Mouse (Mus musculus): ENCODE measurements around the gene Angptl1. TPM values are rescaled to one million over a fixed set of nuclear protein-coding genes. Genes with fewer than 3 reads are reported as not detected.

Gene Angptl1
- polyA plus RNA-seq, 1 experiment from 2014 or later, result 1.7 TPM

GRCm38 (mm10) chr1:156891561-156891960, 53.2 kb downstream of the Angptl1 start:
- ATAC-seq, result no peak
- Histone ChIP-seq H3K27me3 (replicated peaks; ENCODE audit: control insufficient read depth, insufficient read depth, low read length) (no peaks in the 10 kb centered on the region), H3K4me3 (ENCODE audit: low read length) (no peak overlapping the region), H3K36me3 (ENCODE audit: control insufficient read depth, insufficient read depth, low read length) (peaks cover 16% of the 10 kb centered on the region), H3K4me2 (ENCODE audit: low read length) (no peak overlapping the region), H3K4me1 (ENCODE audit: control insufficient read depth, insufficient read depth, low read depth, low read length) (no peaks in the 10 kb centered on the region), H3K27ac (ENCODE audit: low read depth, low read length) (no peak overlapping the region), H3K9me3 (ENCODE audit: control insufficient read depth, low read length) (no peaks in the 10 kb centered on the region), H3K9ac (ENCODE audit: low read depth, low read length) (no peak overlapping the region)
- 93% methylated on average over 4 of the region's 4 CpGs for WGBS

GRCm38 (mm10) chr1:156901689-156902088, 63.3 kb downstream of the Angptl1 start:
- no peaks in the 10 kb centered on the region for H3K9me3 ChIP-seq (ENCODE audit: control insufficient read depth, low read length)
- WGBS, result 89% methylated on average over 6 of the region's 6 CpGs
- H3K36me3 ChIP-seq (ENCODE audit: control insufficient read depth, insufficient read depth, low read length), result peaks cover 9% of the 10 kb centered on the region; the same call in 1 of the 2 replicates
- no peaks in the 10 kb centered on the region for H3K27me3 ChIP-seq (replicated peaks; ENCODE audit: control insufficient read depth, insufficient read depth, low read length)
- H3K9ac ChIP-seq (ENCODE audit: low read depth, low read length), result no peak overlapping the region
- no peak overlapping the region for H3K27ac ChIP-seq (ENCODE audit: low read depth, low read length)
- no peak overlapping the region for H3K4me3 ChIP-seq (ENCODE audit: low read length)
- no peaks in the 10 kb centered on the region for H3K4me1 ChIP-seq (ENCODE audit: control insufficient read depth, insufficient read depth, low read depth, low read length)
- H3K4me2 ChIP-seq (ENCODE audit: low read length), result no peak overlapping the region
- ATAC-seq, result no peak

GRCm38 (mm10) chr1:156903899-156904298, 65.5 kb downstream of the Angptl1 start:
- no peak for ATAC-seq
- Histone ChIP-seq H3K27me3 (replicated peaks; ENCODE audit: control insufficient read depth, insufficient read depth, low read length) (no peaks in the 10 kb centered on the region), H3K36me3 (ENCODE audit: control insufficient read depth, insufficient read depth, low read length) (peaks cover 3% of the 10 kb centered on the region; the same call in 1 of the 2 replicates), H3K4me2 (ENCODE audit: low read length) (no peak overlapping the region), H3K4me3 (ENCODE audit: low read length) (no peak overlapping the region), H3K9me3 (ENCODE audit: control insufficient read depth, low read length) (no peaks in the 10 kb centered on the region), H3K27ac (ENCODE audit: low read depth, low read length) (no peak overlapping the region), H3K9ac (ENCODE audit: low read depth, low read length) (no peak overlapping the region), H3K4me1 (ENCODE audit: control insufficient read depth, insufficient read depth, low read depth, low read length) (no peaks in the 10 kb centered on the region)
- WGBS, result 94% methylated on average over 3 of the region's 3 CpGs

- H3K4me3 ChIP-seq (ENCODE audit: low read length), result no peak overlapping the region
- H3K9me3 ChIP-seq (ENCODE audit: control insufficient read depth, low read length), result no peaks in the 10 kb centered on the region
- H3K36me3 ChIP-seq (ENCODE audit: control insufficient read depth, insufficient read depth, low read length), result no peaks in the 10 kb centered on the region
- no peaks in the 10 kb centered on the region for H3K27me3 ChIP-seq (replicated peaks; ENCODE audit: control insufficient read depth, insufficient read depth, low read length)
- no peak overlapping the region for H3K4me2 ChIP-seq (ENCODE audit: low read length)
- H3K4me1 ChIP-seq (ENCODE audit: control insufficient read depth, insufficient read depth, low read depth, low read length), result no peaks in the 10 kb centered on the region
- H3K9ac ChIP-seq (ENCODE audit: low read depth, low read length), result no peak overlapping the region
- no peak for ATAC-seq
- WGBS, result 88% methylated on average over 2 of the region's 2 CpGs
- H3K27ac ChIP-seq (ENCODE audit: low read depth, low read length), result no peak overlapping the region
Measured at GRCm38 (mm10) chr1:156905660-156906059, 67.3 kb downstream of the Angptl1 start.

GRCm38 (mm10) chr1:156909265-156909664, 70.9 kb downstream of the Angptl1 start:
- no peaks in the 10 kb centered on the region for H3K27me3 ChIP-seq (replicated peaks; ENCODE audit: control insufficient read depth, insufficient read depth, low read length)
- no peaks in the 10 kb centered on the region for H3K4me1 ChIP-seq (ENCODE audit: control insufficient read depth, insufficient read depth, low read depth, low read length)
- no peak for ATAC-seq
- H3K9me3 ChIP-seq (ENCODE audit: control insufficient read depth, low read length), result no peaks in the 10 kb centered on the region
- no peak overlapping the region for H3K9ac ChIP-seq (ENCODE audit: low read depth, low read length)
- H3K36me3 ChIP-seq (ENCODE audit: control insufficient read depth, insufficient read depth, low read length), result no peaks in the 10 kb centered on the region
- H3K27ac ChIP-seq (ENCODE audit: low read depth, low read length), result no peak overlapping the region
- WGBS, result 96% methylated on average over 4 of the region's 4 CpGs
- H3K4me3 ChIP-seq (ENCODE audit: low read length), result no peak overlapping the region
- H3K4me2 ChIP-seq (ENCODE audit: low read length), result no peak overlapping the region

- no peaks in the 10 kb centered on the region for H3K4me1 ChIP-seq (ENCODE audit: control insufficient read depth, insufficient read depth, low read depth, low read length)
- no peak overlapping the region for H3K27ac ChIP-seq (ENCODE audit: low read depth, low read length)
- no peak overlapping the region for H3K4me2 ChIP-seq (ENCODE audit: low read length)
- H3K9me3 ChIP-seq (ENCODE audit: control insufficient read depth, low read length), result no peaks in the 10 kb centered on the region
- no peaks in the 10 kb centered on the region for H3K27me3 ChIP-seq (replicated peaks; ENCODE audit: control insufficient read depth, insufficient read depth, low read length)
- H3K9ac ChIP-seq (ENCODE audit: low read depth, low read length), result no peak overlapping the region
- ATAC-seq, result no peak
- no peak overlapping the region for H3K4me3 ChIP-seq (ENCODE audit: low read length)
- no peaks in the 10 kb centered on the region for H3K36me3 ChIP-seq (ENCODE audit: control insufficient read depth, insufficient read depth, low read length)
Measured at GRCm38 (mm10) chr1:156909866-156910265, 71.5 kb downstream of the Angptl1 start.

Other genes starting within 250 kb of the Angptl1 start
- gene Tor3a, start 164.2 kb upstream of the Angptl1 start, polyA plus RNA-seq (2015; fragmentation: Nextera tagmentation; extraction: Ambion mirVana), result 4.8 and 5.2 TPM in 2 replicates
- gene Fam20b, start 119.5 kb upstream of the Angptl1 start, polyA plus RNA-seq (2015; fragmentation: Nextera tagmentation; extraction: Ambion mirVana), result 23.9 and 32.1 TPM in 2 replicates
- gene Ralgps2, start 101.1 kb downstream of the Angptl1 start, polyA plus RNA-seq (2015; fragmentation: Nextera tagmentation; extraction: Ambion mirVana), result 74.7 and 75.9 TPM in 2 replicates